In genomic region chr6:88565033-88565432, GRCm38 (mm10) we compare ENCODE assay signal across 9 mouse cellular contexts. TPM values are rescaled to one million over a fixed set of nuclear protein-coding genes. Genes with fewer than 3 reads are reported as not detected.
DNase-seq lines count a peak whose midpoint lies in the region; ATAC-seq lines count a peak whose summit lies in the region.
"Had no signal": no experiment of that assay in that cellular context is flagged by ENCODE, and none has a peak within 500 bp of the region (broad histone marks: within the 10 kb centered on the region; RNA-seq: fewer than 3 reads in every experiment).

No protein-coding gene starts in this region.

- peaks cover 7% of the 10 kb centered on the region; the same call in 1 of the 2 replicates for H3K27me3 ChIP-seq in forebrain, embryonic 15.5 days
- 0 out of 2 replicates have a peak, but pooled peaks cover 2% of the 10 kb centered on the region for H3K27me3 ChIP-seq in forebrain, embryonic 16.5 days (replicated peaks; ENCODE audit: control insufficient read depth, insufficient read depth, low read length)

- H3K4me1 ChIP-seq in forebrain, embryonic 15.5 days: peaks cover 3% of the 10 kb centered on the region
- no peaks in the 10 kb centered on the region for H3K4me1 ChIP-seq in forebrain, embryonic 16.5 days (replicated peaks; ENCODE audit: control insufficient read depth, insufficient read depth, low read length)
- H3K4me1 ChIP-seq: lung, embryonic 15.5 days had no signal

- DNase-seq in left cerebral cortex, postnatal 25 days (ENCODE audit: low spot score in 2 of 2): peak; percentile 14 to 52
- no peak for DNase-seq in left cerebral cortex, postnatal 36 days (ENCODE audit: low spot score in 2 of 2)
- DNase-seq in NIH3T3 (ENCODE audit: low read depth): peak; percentile 43
- no peak for DNase-seq in spleen, postnatal 10 days (ENCODE audit: low spot score in 2 of 2)
- no peak for DNase-seq in layer of hippocampus, adult 9-10 months (ENCODE audit: low spot score)

- intact Hi-C loops in left cerebral cortex, postnatal 25 days (cut with DNase I): no loop called here
- intact Hi-C loops in left cerebral cortex, postnatal 36 days (cut with DNase I): no loop called here

- H3K4me3 ChIP-seq in forebrain, embryonic 15.5 days: no peak overlapping the region
- no peak overlapping the region for H3K4me3 ChIP-seq in forebrain, embryonic 16.5 days (replicated peaks; ENCODE audit: low read length)
- H3K4me3 ChIP-seq: lung, embryonic 15.5 days had no signal

- H3K4me2 ChIP-seq in forebrain, embryonic 15.5 days (replicated peaks): no peak overlapping the region
- no peak overlapping the region for H3K4me2 ChIP-seq in forebrain, embryonic 16.5 days (ENCODE audit: low read length)
- H3K4me2 ChIP-seq: lung, embryonic 15.5 days had no signal

- H3K36me3 ChIP-seq in forebrain, embryonic 15.5 days: no peaks in the 10 kb centered on the region
- no peaks in the 10 kb centered on the region for H3K36me3 ChIP-seq in forebrain, embryonic 16.5 days (ENCODE audit: control insufficient read depth, insufficient read depth)
- H3K36me3 ChIP-seq: lung, embryonic 15.5 days had no signal

- no peak overlapping the region for H3K9ac ChIP-seq in forebrain, embryonic 15.5 days (replicated peaks)
- no peak overlapping the region for H3K9ac ChIP-seq in forebrain, embryonic 16.5 days (replicated peaks; ENCODE audit: low read depth, low read length)
- H3K9ac ChIP-seq: lung, embryonic 15.5 days had no signal

- 35% methylated on average over 6 of the region's 6 CpGs for WGBS in forebrain, embryonic 15.5 days
- 34% methylated on average over 6 of the region's 6 CpGs for WGBS in forebrain, embryonic 16.5 days

- no peak overlapping the region for H3K27ac ChIP-seq in forebrain, embryonic 15.5 days (replicated peaks)
- no peak overlapping the region for H3K27ac ChIP-seq in forebrain, embryonic 16.5 days (ENCODE audit: low read length)
- H3K27ac ChIP-seq: lung, embryonic 15.5 days had no signal

- H3K9me3 ChIP-seq in forebrain, embryonic 15.5 days: no peaks in the 10 kb centered on the region
- H3K9me3 ChIP-seq in forebrain, embryonic 16.5 days (ENCODE audit: control insufficient read depth, low read length): no peaks in the 10 kb centered on the region
- H3K9me3 ChIP-seq: lung, embryonic 15.5 days had no signal

- 0 out of 2 replicates have a peak, but pooled peaks have one; percentile 38 for ATAC-seq in forebrain, embryonic 15.5 days (replicated peaks)
- no peak for ATAC-seq in forebrain, embryonic 16.5 days
- ATAC-seq in erythroid progenitor cell, adult 5-6 weeks (replicated peaks; ENCODE audit: low FRiP score, poor library complexity, severe bottlenecking): peak; percentile 42; the same call in 1 of the 2 replicates

RNA-seq across cellular contexts. Expression of gene Sec61a1, which starts 46.3 kb away (rescaled TPM):
- polyA plus RNA-seq in forebrain, embryonic 15.5 days (2015; fragmentation: Nextera tagmentation; extraction: Ambion mirVana): 157 and 158 TPM in 2 replicates
- 170 and 178 TPM in 2 replicates for polyA plus RNA-seq in forebrain, embryonic 16.5 days (2015; fragmentation: Nextera tagmentation; extraction: Ambion mirVana)
- total RNA-seq in left cerebral cortex, postnatal 25 days (2021): 10 to 100 TPM; 85.7 to 96.5 TPM
- 10 to 100 TPM; 75.3 to 78.8 TPM for total RNA-seq in left cerebral cortex, postnatal 36 days (2021)
- total RNA-seq in erythroid progenitor cell, adult 5-6 weeks (2015; ENCODE audit: low replicate concordance): 61.6 and 77.1 TPM in 2 replicates
- 70.5 and 93.0 TPM in 2 replicates for total RNA-seq in erythroid progenitor cell, adult 5-6 weeks (2017; ENCODE audit: low replicate concordance)

Comparison
In these comparisons a context has a peak if more than half of its experiments do, and no peak if none do; other contexts are left out.
1. DNase-seq: peak in left cerebral cortex, postnatal 25 days (2 of 2) and NIH3T3 (single experiment); none in left cerebral cortex, postnatal 36 days (0 of 2), spleen, postnatal 10 days (0 of 2) and layer of hippocampus, adult 9-10 months (single experiment).